Mouse (Mus musculus) forebrain, postnatal 0 days (tissue): ENCODE results near the gene Hectd4. TPM values are rescaled to one million over a fixed set of nuclear protein-coding genes. Genes with fewer than 3 reads are reported as not detected.

Experiments used
- ATAC-seq: fragments of 200-750 bp; cut with Nextera tagmentation; 2 replicates; pipeline ENCODE4 v1.8.0; 2017; ENCODE audit warnings: mild to moderate bottlenecking, moderate library complexity
- DNase-seq: peaks from one replicate; pipeline ENCODE4 v3.0.0-alpha.2; 2015
- H3K27ac ChIP-seq: fragments of 300-500 bp; sonication (generic); 2 replicates; pipeline ENCODE4 v1.5.1; 2014; ENCODE audit warnings: low read depth, mild to moderate bottlenecking, antibody characterized with exemption, low read length, moderate library complexity, mixed read lengths
- H3K27me3 ChIP-seq: fragments of 300-500 bp; sonication (generic); 2 replicates; pipeline ENCODE4 v1.6.1; 2014; ENCODE audit warnings: mild to moderate bottlenecking, low read length, mixed read lengths; ENCODE audit not compliant: insufficient read depth
- H3K36me3 ChIP-seq: fragments of 300-500 bp; sonication (generic); 2 replicates; pipeline ENCODE4 v1.6.1; 2014; ENCODE audit warnings: mild to moderate bottlenecking, moderate library complexity; ENCODE audit not compliant: insufficient read depth
- H3K4me1 ChIP-seq: fragments of 300-500 bp; sonication (generic); 2 replicates; pipeline ENCODE4 v1.6.1; 2014; ENCODE audit warnings: antibody characterized with exemption; ENCODE audit not compliant: insufficient read depth
- H3K4me2 ChIP-seq: fragments of 300-500 bp; sonication (generic); 2 replicates; pipeline ENCODE4 v1.6.1; 2014; ENCODE audit warnings: low read depth, mild to moderate bottlenecking, moderate library complexity
- H3K4me3 ChIP-seq: fragments of 300-500 bp; sonication (generic); 2 replicates; pipeline ENCODE4 v1.5.1; 2014; ENCODE audit warnings: low read depth, low read length, mixed read lengths
- H3K9ac ChIP-seq: fragments of 300-500 bp; sonication (generic); 2 replicates; pipeline ENCODE4 v1.6.1; 2014; ENCODE audit warnings: mild to moderate bottlenecking
- H3K9me3 ChIP-seq: fragments of 300-500 bp; sonication (generic); 2 replicates; pipeline ENCODE4 v1.6.1; 2016; ENCODE audit warnings: low read length
- CTCF ChIP-seq: sonication (generic); IDR thresholded peaks from 2 replicates; pipeline ENCODE4 v1.5.1; 2016; ENCODE audit warnings: antibody characterized with exemption, control low read depth, low read depth
- WGBS: fragments of 180-500 bp; shearing (Covaris S2); extraction: QIAGEN DNeasy Blood & Tissue Kit; methylation state at CpG from one replicate; pipeline ENCODE4 v1.1.7; 2014; 5-methylcytosine and 5-hydroxymethylcytosine counted together
- polyA plus RNA-seq: library from polyadenylated mRNA; unstranded; fragments of >200 nt; fragmentation: Nextera tagmentation; extraction: Ambion mirVana; gene quantifications from 2 replicates; pipeline ENCODE4 v1.2.1, GENCODE M21; 2015
- total RNA-seq: library from RNA; depleted of rRNA; stranded (reverse); fragments of >200 nt; gene quantifications from 2 replicates; pipeline ENCODE4 v1.2.3, GENCODE M21; 2014; rRNA removed

Gene Hectd4
- total RNA-seq (75.6 and 107 TPM in 2 replicates), polyA plus RNA-seq (8.3 and 14.0 TPM in 2 replicates)

DNA sequence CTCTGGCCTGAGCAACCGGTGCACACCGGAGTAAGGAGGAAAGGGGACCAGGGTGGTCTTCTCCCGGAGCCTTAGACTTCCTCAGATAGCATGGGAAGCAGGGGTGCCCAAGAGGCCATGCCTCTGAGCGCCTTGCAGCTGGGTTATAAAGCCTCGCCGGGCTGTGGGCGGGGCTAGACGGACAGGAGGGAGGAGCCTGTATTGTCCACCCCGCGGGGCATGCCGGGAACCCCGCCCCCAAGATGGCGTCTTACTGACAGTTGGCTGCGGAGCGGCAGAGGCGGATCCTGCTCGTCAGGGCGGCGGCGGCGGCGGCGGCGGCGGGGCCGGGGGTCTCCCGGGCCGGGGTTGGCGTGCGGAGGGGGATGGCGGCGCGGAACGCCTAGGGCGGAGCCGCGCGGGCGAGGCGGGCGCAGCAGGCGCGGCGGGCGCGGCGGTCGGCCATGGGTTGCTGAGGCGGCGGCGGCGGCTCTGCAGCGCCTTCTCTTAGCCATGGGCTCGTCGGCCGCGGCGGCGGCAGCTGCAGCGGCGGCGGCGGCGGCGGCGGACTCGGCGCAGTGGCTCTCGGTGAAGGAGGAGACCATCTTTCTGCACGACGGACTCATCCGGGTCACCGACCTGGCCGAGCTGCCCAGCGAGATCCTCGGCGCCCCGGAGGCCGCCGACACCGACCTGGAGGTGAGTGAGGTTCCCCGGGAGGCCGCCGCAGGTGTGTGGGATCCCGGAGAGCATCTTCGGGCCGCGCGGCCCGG is at the start of gene Hectd4:
Gene Hectd4 (plus strand): TSS at position 240 of the 752 bp plus-strand sequence.
- Histone ChIP-seq H3K36me3 (no peaks in the 10 kb centered on the region), H3K27ac (peak within 1 kb of the TSS; percentile 95), H3K9me3 (no peaks in the 10 kb centered on the region), H3K4me1 (peaks cover 8% of the 10 kb centered on the region), H3K9ac (peak within 1 kb of the TSS; percentile 94), H3K4me3 (peak within 1 kb of the TSS; percentile 74), H3K4me2 (peak within 1 kb of the TSS; percentile 55), H3K27me3 (no peaks in the 10 kb centered on the region)
- TF ChIP-seq CTCF, result no peak
- peak; percentile 95 for DNase-seq
- ATAC-seq, result peak; percentile 89
- WGBS, result under 1% methylated on average over 48 of the region's 90 CpGs

DNA sequence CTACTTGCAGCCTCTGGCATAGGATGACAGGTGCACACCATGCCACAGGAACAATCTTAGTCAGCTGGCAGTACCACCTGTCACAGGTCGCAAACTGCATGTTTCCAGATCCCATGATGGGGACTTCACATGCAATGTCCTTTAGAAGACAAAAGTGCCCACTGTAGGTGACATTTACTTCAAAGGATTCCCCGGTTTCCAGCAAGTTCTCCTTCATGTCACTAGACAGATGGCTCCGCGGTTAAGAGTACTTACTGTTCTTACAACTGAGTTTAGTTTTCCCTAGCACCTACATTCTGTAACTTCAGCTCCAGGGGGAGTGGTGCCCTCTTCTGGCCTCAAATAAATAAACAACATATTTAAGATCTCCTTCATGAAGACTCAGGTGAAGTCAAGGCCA is 47.2 kb upstream of the Hectd4 start:
- Histone ChIP-seq H3K4me1 (no peaks in the 10 kb centered on the region), H3K9ac (no peak overlapping the region), H3K36me3 (peaks cover 11% of the 10 kb centered on the region), H3K4me3 (no peak overlapping the region), H3K4me2 (no peak overlapping the region), H3K9me3 (no peaks in the 10 kb centered on the region), H3K27me3 (no peaks in the 10 kb centered on the region), H3K27ac (no peak overlapping the region)
- ATAC-seq (no peak), DNase-seq (peak; percentile 54)
- 73% methylated on average over 4 of the region's 4 CpGs for WGBS
- TF ChIP-seq CTCF, result peak; percentile 61

- ATAC-seq (peak; percentile 78), DNase-seq (peak; percentile 33)
- Histone ChIP-seq H3K4me1 (no peaks in the 10 kb centered on the region), H3K9me3 (no peaks in the 10 kb centered on the region), H3K27ac (no peak overlapping the region), H3K4me3 (no peak overlapping the region), H3K36me3 (no peaks in the 10 kb centered on the region), H3K9ac (no peak overlapping the region), H3K27me3 (no peaks in the 10 kb centered on the region), H3K4me2 (no peak overlapping the region)
- WGBS, result 34% methylated on average over 9 of the region's 9 CpGs
- TF ChIP-seq CTCF, result no peak
These were observed 40.8 kb upstream of the Hectd4 start for GRCm38 (mm10) chr5:121179077-121179857.

GRCm38 (mm10) chr5:121183269-121183668 is 36.8 kb upstream of the Hectd4 start:
- no peak for TF ChIP-seq CTCF
- H3K4me2 ChIP-seq, result no peak overlapping the region
- H3K9me3 ChIP-seq, result no peaks in the 10 kb centered on the region
- H3K36me3 ChIP-seq, result no peaks in the 10 kb centered on the region
- WGBS, result 62% methylated on average over 9 of the region's 9 CpGs
- no peak overlapping the region for H3K9ac ChIP-seq
- no peak overlapping the region for H3K4me3 ChIP-seq
- DNase-seq, result no peak
- no peaks in the 10 kb centered on the region for H3K27me3 ChIP-seq
- ATAC-seq, result no peak
- no peak overlapping the region for H3K27ac ChIP-seq
- no peaks in the 10 kb centered on the region for H3K4me1 ChIP-seq

- WGBS, result 89% methylated on average over 2 of the region's 2 CpGs
These were observed 35.6 kb upstream of the Hectd4 start for GRCm38 (mm10) chr5:121184375-121184774.

GRCm38 (mm10) chr5:121184945-121185551 is 35.0 kb upstream of the Hectd4 start:
- ATAC-seq, result no peak
- Histone ChIP-seq H3K9ac (no peak overlapping the region), H3K27me3 (no peaks in the 10 kb centered on the region), H3K36me3 (no peaks in the 10 kb centered on the region), H3K9me3 (no peaks in the 10 kb centered on the region), H3K4me3 (no peak overlapping the region), H3K4me2 (no peak overlapping the region), H3K4me1 (0 out of 2 replicates have a peak, but pooled peaks cover under 1% of the 10 kb centered on the region), H3K27ac (no peak overlapping the region)
- no peak for DNase-seq
- WGBS, result 68% methylated on average over 11 of the region's 11 CpGs
- TF ChIP-seq CTCF, result no peak

More at GRCm38 (mm10) chr5:121184375-121184774, 35.6 kb upstream of the Hectd4 start:
- ATAC-seq (no peak), DNase-seq (no peak)
- no peak overlapping the region for H3K4me3 ChIP-seq
- H3K36me3 ChIP-seq, result no peaks in the 10 kb centered on the region
- no peak for TF ChIP-seq CTCF
- H3K27ac ChIP-seq, result no peak overlapping the region
- H3K4me2 ChIP-seq, result no peak overlapping the region
- no peaks in the 10 kb centered on the region for H3K4me1 ChIP-seq
- H3K9ac ChIP-seq, result no peak overlapping the region
- no peaks in the 10 kb centered on the region for H3K9me3 ChIP-seq
- H3K27me3 ChIP-seq, result no peaks in the 10 kb centered on the region
